Mouse (Mus musculus) lung, embryonic 14.5 days (tissue): ENCODE results near the gene Tspan11. TPM values are rescaled to one million over a fixed set of nuclear protein-coding genes. Genes with fewer than 3 reads are reported as not detected.
A peak's percentile ranks its signal among the peaks of the same experiment; 100 is the strongest.

ENCODE experiments used
- ATAC-seq: fragments of 200-750 bp; cut with Nextera tagmentation; 2 replicates; pipeline ENCODE4 v1.8.0; 2017; ENCODE audit warnings: mild to moderate bottlenecking, moderate TSS enrichment, moderate library complexity; ENCODE audit not compliant: insufficient read depth
- DNase-seq: peaks from one replicate; pipeline ENCODE4 v3.0.0-alpha.2; 2015
- H3K27ac ChIP-seq: fragments of 300-500 bp; sonication (generic); 2 replicates; pipeline ENCODE4 v1.5.1; 2014; ENCODE audit warnings: low read depth, mild to moderate bottlenecking, moderate library complexity
- H3K27me3 ChIP-seq: fragments of 300-500 bp; sonication (generic); 2 replicates; pipeline ENCODE4 v1.6.1; 2014; ENCODE audit warnings: low read length, control low read depth; ENCODE audit not compliant: insufficient read depth
- H3K36me3 ChIP-seq: fragments of 300-500 bp; sonication (generic); 2 replicates; pipeline ENCODE4 v1.6.1; 2014; ENCODE audit warnings: control low read depth; ENCODE audit not compliant: insufficient read depth
- H3K4me1 ChIP-seq: fragments of 300-500 bp; sonication (generic); 2 replicates; pipeline ENCODE4 v1.6.1; 2014; ENCODE audit warnings: antibody characterized with exemption, control low read depth; ENCODE audit not compliant: insufficient read depth
- H3K4me2 ChIP-seq: fragments of 300-500 bp; sonication (generic); 2 replicates; pipeline ENCODE4 v1.6.1; 2014; ENCODE audit warnings: mild to moderate bottlenecking
- H3K4me3 ChIP-seq: fragments of 300-500 bp; sonication (generic); 2 replicates; pipeline ENCODE4 v1.5.1; 2014; ENCODE audit warnings: low read depth, low read length
- H3K9ac ChIP-seq: fragments of 300-500 bp; sonication (generic); 2 replicates; pipeline ENCODE4 v1.6.1; 2014
- H3K9me3 ChIP-seq: fragments of 300-500 bp; sonication (generic); 2 replicates; pipeline ENCODE4 v1.6.1; 2016; ENCODE audit warnings: low read depth, low read length, control low read depth
- CTCF ChIP-seq: IDR thresholded peaks from 2 replicates; pipeline ENCODE4 v1.5.1; 2016; ENCODE audit warnings: antibody characterized with exemption, low read depth
- WGBS: fragments of 180-500 bp; shearing (Covaris S2); extraction: QIAGEN DNeasy Blood & Tissue Kit; methylation state at CpG from one replicate; pipeline ENCODE4 v1.1.7; 2014; 5-methylcytosine and 5-hydroxymethylcytosine counted together
- polyA plus RNA-seq: library from polyadenylated mRNA; unstranded; fragments of >200 nt; fragmentation: Nextera tagmentation; extraction: Ambion mirVana; gene quantifications from 2 replicates; pipeline ENCODE4 v1.2.1, GENCODE M21; 2014

Gene Tspan11
- polyA plus RNA-seq, 1 experiment from 2014 or later: 22.5 TPM

- TF ChIP-seq CTCF: no peak
- no peak overlapping the region for H3K9ac ChIP-seq
- H3K9me3 ChIP-seq: no peaks in the 10 kb centered on the region
- ATAC-seq (no peak), DNase-seq (no peak)
- H3K4me3 ChIP-seq: no peak overlapping the region
- no peaks in the 10 kb centered on the region for H3K27me3 ChIP-seq
- no peak overlapping the region for H3K27ac ChIP-seq
- no peak overlapping the region for H3K4me2 ChIP-seq
- 0 out of 2 replicates have a peak, but pooled peaks cover 2% of the 10 kb centered on the region for H3K36me3 ChIP-seq
- H3K4me1 ChIP-seq: no peaks in the 10 kb centered on the region
- 88% methylated on average over 7 of the region's 7 CpGs for WGBS
Observed at GRCm38 (mm10) chr6:127949885-127950284, 62.5 kb downstream of the Tspan11 start.

GRCm38 (mm10) chr6:127953071-127953470 is 65.7 kb downstream of the Tspan11 start:
- H3K36me3 ChIP-seq: 0 out of 2 replicates have a peak, but pooled peaks cover 2% of the 10 kb centered on the region
- TF ChIP-seq CTCF: no peak
- no peaks in the 10 kb centered on the region for H3K4me1 ChIP-seq
- DNase-seq (no peak), ATAC-seq (no peak)
- H3K9ac ChIP-seq: no peak overlapping the region
- no peaks in the 10 kb centered on the region for H3K9me3 ChIP-seq
- WGBS: 74% methylated on average over 4 of the region's 4 CpGs
- H3K4me2 ChIP-seq: no peak overlapping the region
- H3K27ac ChIP-seq: no peak overlapping the region
- H3K4me3 ChIP-seq: no peak overlapping the region
- H3K27me3 ChIP-seq: no peaks in the 10 kb centered on the region

- Histone ChIP-seq H3K4me3 (no peak overlapping the region), H3K9ac (no peak overlapping the region), H3K4me2 (no peak overlapping the region), H3K4me1 (no peaks in the 10 kb centered on the region), H3K27me3 (no peaks in the 10 kb centered on the region), H3K36me3 (no peaks in the 10 kb centered on the region), H3K9me3 (no peaks in the 10 kb centered on the region), H3K27ac (no peak overlapping the region)
- DNase-seq (no peak), ATAC-seq (no peak)
- TF ChIP-seq CTCF: no peak
- 72% methylated on average over 5 of the region's 5 CpGs for WGBS
Observed at GRCm38 (mm10) chr6:127956172-127956571, 68.8 kb downstream of the Tspan11 start.

GRCm38 (mm10) chr6:127960203-127960602 is 72.8 kb downstream of the Tspan11 start:
- DNase-seq (no peak), ATAC-seq (no peak)
- peaks cover 27% of the 10 kb centered on the region for H3K36me3 ChIP-seq
- no peaks in the 10 kb centered on the region for H3K27me3 ChIP-seq
- H3K4me2 ChIP-seq: no peak overlapping the region
- H3K4me1 ChIP-seq: no peaks in the 10 kb centered on the region
- 83% methylated on average over 1 of the region's 1 CpGs for WGBS
- no peak overlapping the region for H3K4me3 ChIP-seq
- no peak for TF ChIP-seq CTCF
- H3K9ac ChIP-seq: no peak overlapping the region
- no peaks in the 10 kb centered on the region for H3K9me3 ChIP-seq
- H3K27ac ChIP-seq: no peak overlapping the region

GRCm38 (mm10) chr6:127965497-127965896 is 78.1 kb downstream of the Tspan11 start:
- H3K36me3 ChIP-seq: peaks cover 43% of the 10 kb centered on the region
- H3K27ac ChIP-seq: no peak overlapping the region
- peak; percentile 47 for DNase-seq
- TF ChIP-seq CTCF: peak; percentile 65
- H3K4me2 ChIP-seq: no peak overlapping the region
- 50% methylated on average over 8 of the region's 8 CpGs for WGBS
- no peak overlapping the region for H3K9ac ChIP-seq
- no peaks in the 10 kb centered on the region for H3K27me3 ChIP-seq
- no peaks in the 10 kb centered on the region for H3K4me1 ChIP-seq
- peak; percentile 18; the same call in 1 of the 2 replicates for ATAC-seq
- H3K4me3 ChIP-seq: no peak overlapping the region
- no peaks in the 10 kb centered on the region for H3K9me3 ChIP-seq

DNA sequence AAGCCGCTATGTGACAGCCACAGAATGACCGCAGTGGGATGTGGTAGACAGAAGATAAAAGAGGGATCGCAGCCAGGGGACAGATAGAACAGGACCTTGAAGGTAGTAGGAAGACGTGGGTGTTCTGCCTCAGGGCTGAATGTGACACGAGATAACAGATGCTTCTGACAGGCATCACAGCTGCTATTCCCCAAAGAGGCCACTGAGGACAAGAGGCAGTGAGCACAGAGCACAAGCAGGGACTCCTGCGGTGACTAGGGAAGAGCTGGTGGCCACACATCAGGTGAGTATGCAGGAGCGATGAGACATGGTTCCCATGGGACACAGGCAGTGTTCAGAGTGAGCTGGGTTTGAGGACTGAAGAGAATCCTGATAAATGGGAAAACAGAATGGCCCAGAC is 82.3 kb downstream of the Tspan11 start:
- no peak for TF ChIP-seq CTCF
- Histone ChIP-seq H3K9ac (no peak overlapping the region), H3K27me3 (no peaks in the 10 kb centered on the region), H3K27ac (no peak overlapping the region), H3K4me3 (no peak overlapping the region), H3K36me3 (peaks cover 24% of the 10 kb centered on the region), H3K4me1 (peaks cover 2% of the 10 kb centered on the region; the same call in 1 of the 2 replicates), H3K9me3 (no peaks in the 10 kb centered on the region), H3K4me2 (no peak overlapping the region)
- DNase-seq: no peak
- 60% methylated on average over 7 of the region's 7 CpGs for WGBS
- ATAC-seq: no peak

GRCm38 (mm10) chr6:127970120-127970519 is 82.7 kb downstream of the Tspan11 start:
- no peaks in the 10 kb centered on the region for H3K27me3 ChIP-seq
- peaks cover 19% of the 10 kb centered on the region for H3K36me3 ChIP-seq
- 4% methylated on average over 7 of the region's 7 CpGs for WGBS
- no peaks in the 10 kb centered on the region for H3K9me3 ChIP-seq
- H3K4me3 ChIP-seq: no peak overlapping the region
- no peak overlapping the region for H3K9ac ChIP-seq
- H3K4me1 ChIP-seq: peaks cover 4% of the 10 kb centered on the region; the same call in 1 of the 2 replicates
- H3K27ac ChIP-seq: no peak overlapping the region
- peak; percentile 99 for TF ChIP-seq CTCF
- DNase-seq: peak; percentile 90
- peak; percentile 43; the same call in 1 of the 2 replicates for ATAC-seq
- no peak overlapping the region for H3K4me2 ChIP-seq
